Mouse (Mus musculus) small intestine, adult 2 months (tissue): ENCODE results near the gene Hoxa13. TPM values are rescaled to one million over a fixed set of nuclear protein-coding genes. Genes with fewer than 3 reads are reported as not detected.
A peak's percentile ranks its signal among the peaks of the same experiment; 100 is the strongest.

ENCODE experiments used
- H3K27ac ChIP-seq: fragments of 200-500 bp; 2 replicates; pipeline ENCODE4 v1.5.1; 2012; ENCODE audit warnings: low read depth, low read length, control low read depth, inconsistent platforms; ENCODE audit not compliant: insufficient read depth
- H3K27me3 ChIP-seq: fragments of 200-500 bp; 2 replicates; pipeline ENCODE4 v1.6.1; 2012; ENCODE audit warnings: mild to moderate bottlenecking, moderate library complexity, low read length, inconsistent platforms; ENCODE audit not compliant: control insufficient read depth, insufficient read depth
- H3K36me3 ChIP-seq: fragments of 200-500 bp; 2 replicates; pipeline ENCODE4 v1.6.1; 2012; ENCODE audit warnings: mild to moderate bottlenecking, low read length, control low read depth, inconsistent platforms; ENCODE audit not compliant: control insufficient read depth, insufficient read depth
- H3K4me1 ChIP-seq: fragments of 200-500 bp; 2 replicates; pipeline ENCODE4 v1.6.1; 2012; ENCODE audit warnings: low read length, inconsistent platforms, mixed read lengths; ENCODE audit not compliant: control insufficient read depth, insufficient read depth, insufficient read length
- H3K4me3 ChIP-seq: fragments of 200-500 bp; 2 replicates; pipeline ENCODE4 v1.5.1; 2012; ENCODE audit warnings: low read depth, mild to moderate bottlenecking, control low read depth, inconsistent platforms, low read length, moderate library complexity
- CTCF ChIP-seq: fragments of 200-500 bp; IDR thresholded peaks from 2 replicates; pipeline ENCODE4 v1.5.1; 2012; ENCODE audit warnings: low read depth, mild to moderate bottlenecking, control low read depth, inconsistent platforms, low read length, moderate library complexity, mixed read lengths; ENCODE audit not compliant: insufficient replicate concordance, insufficient read length; ENCODE audit errors: extremely low read depth
- POLR2A ChIP-seq: fragments of 200-500 bp; IDR thresholded peaks from 2 replicates; pipeline ENCODE4 v1.6.1; 2012; ENCODE audit warnings: low read depth, mild to moderate bottlenecking, control low read depth, inconsistent platforms, low read length, moderate library complexity
- WGBS: fragments of 180-500 bp; shearing (Covaris S2); methylation state at CpG from one replicate; pipeline ENCODE4 v1.1.7; 2018; 5-methylcytosine and 5-hydroxymethylcytosine counted together
- polyA plus RNA-seq: library from polyadenylated mRNA; depleted of rRNA; stranded (reverse); fragments of >200 nt; gene quantifications from 2 replicates; pipeline ENCODE4 v1.2.3, GENCODE M21; 2012

Hoxa13 gene
- polyA plus RNA-seq, 1 experiment, result not detected

- 10% methylated on average over 5 of the region's 5 CpGs for WGBS
- Histone ChIP-seq H3K27me3 (peaks cover 84% of the 10 kb centered on the region), H3K4me1 (0 out of 2 replicates have a peak, but pooled peaks cover 4% of the 10 kb centered on the region), H3K4me3 (no peak overlapping the region), H3K27ac (no peak overlapping the region), H3K36me3 (no peaks in the 10 kb centered on the region)
- TF ChIP-seq POLR2A (no peak), CTCF (no peak)
These were observed 3.6 kb upstream of the Hoxa13 start for GRCm38 (mm10) chr6:52264106-52264790.

GRCm38 (mm10) chr6:52263321-52263585, 2.6 kb upstream of the Hoxa13 start:
- TF ChIP-seq POLR2A (no peak), CTCF (no peak)
- 0 out of 2 replicates have a peak, but pooled peaks cover 4% of the 10 kb centered on the region for H3K4me1 ChIP-seq
- H3K36me3 ChIP-seq, result no peaks in the 10 kb centered on the region
- H3K27ac ChIP-seq, result no peak overlapping the region
- 6% methylated on average over 6 of the region's 6 CpGs for WGBS
- H3K27me3 ChIP-seq, result peaks cover 87% of the 10 kb centered on the region
- no peak overlapping the region for H3K4me3 ChIP-seq

- Histone ChIP-seq H3K36me3 (no peaks in the 10 kb centered on the region), H3K4me1 (0 out of 2 replicates have a peak, but pooled peaks cover 4% of the 10 kb centered on the region), H3K4me3 (no peak overlapping the region), H3K27me3 (peaks cover 86% of the 10 kb centered on the region), H3K27ac (no peak overlapping the region)
- WGBS, result 5% methylated on average over 24 of the region's 24 CpGs
- TF ChIP-seq CTCF (no peak), POLR2A (no peak)
These were observed 2.0 kb upstream of the Hoxa13 start for GRCm38 (mm10) chr6:52262463-52263320.

GRCm38 (mm10) chr6:52261751-52262462, 1.2 kb upstream of the Hoxa13 start:
- Histone ChIP-seq H3K4me1 (0 out of 2 replicates have a peak, but pooled peaks cover 4% of the 10 kb centered on the region), H3K27me3 (peaks cover 91% of the 10 kb centered on the region), H3K4me3 (no peak overlapping the region), H3K27ac (no peak overlapping the region), H3K36me3 (no peaks in the 10 kb centered on the region)
- 5% methylated on average over 9 of the region's 9 CpGs for WGBS
- no peak for TF ChIP-seq CTCF

GRCm38 (mm10) chr6:52259811-52260261, 844 bp downstream of the Hoxa13 start:
- Histone ChIP-seq H3K27ac (no peak overlapping the region), H3K4me1 (0 out of 2 replicates have a peak, but pooled peaks cover 4% of the 10 kb centered on the region), H3K4me3 (peak overlapping the region; percentile 40), H3K36me3 (no peaks in the 10 kb centered on the region), H3K27me3 (peaks cover 76% of the 10 kb centered on the region)
- 1% methylated on average over 39 of the region's 39 CpGs for WGBS
- no peak for TF ChIP-seq CTCF
- no peak for TF ChIP-seq POLR2A

GRCm38 (mm10) chr6:52259081-52259790, 1.4 kb downstream of the Hoxa13 start:
- TF ChIP-seq POLR2A, result no peak
- WGBS, result 3% methylated on average over 25 of the region's 25 CpGs
- Histone ChIP-seq H3K27ac (no peak overlapping the region), H3K4me1 (0 out of 2 replicates have a peak, but pooled peaks cover 4% of the 10 kb centered on the region), H3K4me3 (no peak overlapping the region), H3K27me3 (peaks cover 72% of the 10 kb centered on the region), H3K36me3 (no peaks in the 10 kb centered on the region)

GRCm38 (mm10) chr6:52256956-52257355, 3.7 kb downstream of the Hoxa13 start:
- WGBS, result 2% methylated on average over 6 of the region's 6 CpGs
- Histone ChIP-seq H3K4me1 (0 out of 2 replicates have a peak, but pooled peaks cover 6% of the 10 kb centered on the region), H3K27me3 (peaks cover 73% of the 10 kb centered on the region), H3K4me3 (no peak overlapping the region), H3K27ac (no peak overlapping the region), H3K36me3 (no peaks in the 10 kb centered on the region)
- TF ChIP-seq POLR2A (no peak), CTCF (no peak)
